Mouse (Mus musculus) right cerebral cortex, postnatal 14 days (tissue): Measurements from ENCODE around the gene Zbtb9.

Source experiments
- DNase-seq: peaks from one replicate; pipeline ENCODE4 v3.0.0; 2022

Zbtb9 gene

DNA sequence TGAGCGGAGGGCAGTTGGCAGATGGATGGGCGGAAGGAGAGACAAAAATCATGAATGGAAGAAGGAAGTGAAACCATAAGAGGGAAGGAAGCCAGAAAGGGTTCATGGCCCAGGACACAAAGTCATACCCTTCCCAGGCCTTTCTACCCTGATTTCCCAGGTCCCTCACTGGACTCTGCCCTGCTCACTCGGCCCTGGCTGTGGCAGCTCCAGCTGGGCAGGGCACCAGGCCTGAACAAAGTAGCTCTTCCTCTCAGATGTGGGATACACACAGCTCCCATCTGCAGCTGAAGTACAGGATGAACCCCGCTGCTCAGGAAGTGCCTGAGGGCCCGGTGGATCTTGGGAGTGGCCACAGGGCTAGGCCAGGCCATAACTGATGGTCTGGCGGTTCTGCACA, 69.9 kb downstream of the Zbtb9 start:
- no peak for DNase-seq

DNA sequence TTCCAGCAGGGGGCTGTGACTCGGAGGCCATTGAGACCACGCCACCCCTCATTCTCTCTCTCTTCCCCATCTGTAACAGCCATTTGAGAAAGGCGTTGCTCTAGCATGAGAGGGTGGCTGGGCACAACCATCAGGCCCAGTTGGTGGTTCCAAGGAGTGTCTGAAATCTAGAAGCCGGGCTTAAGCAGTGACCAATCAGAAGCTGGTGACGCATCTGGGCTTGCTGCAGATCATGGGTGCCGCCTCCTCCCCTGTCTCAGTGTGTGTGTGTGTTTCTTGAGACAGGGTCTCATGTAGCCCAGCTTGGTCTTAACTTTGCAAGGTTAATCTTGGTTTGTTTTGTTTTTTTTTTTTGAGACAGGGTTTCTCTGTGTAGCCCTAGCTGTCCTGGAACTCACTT, 72.2 kb downstream of the Zbtb9 start:
- DNase-seq = no peak

DNA sequence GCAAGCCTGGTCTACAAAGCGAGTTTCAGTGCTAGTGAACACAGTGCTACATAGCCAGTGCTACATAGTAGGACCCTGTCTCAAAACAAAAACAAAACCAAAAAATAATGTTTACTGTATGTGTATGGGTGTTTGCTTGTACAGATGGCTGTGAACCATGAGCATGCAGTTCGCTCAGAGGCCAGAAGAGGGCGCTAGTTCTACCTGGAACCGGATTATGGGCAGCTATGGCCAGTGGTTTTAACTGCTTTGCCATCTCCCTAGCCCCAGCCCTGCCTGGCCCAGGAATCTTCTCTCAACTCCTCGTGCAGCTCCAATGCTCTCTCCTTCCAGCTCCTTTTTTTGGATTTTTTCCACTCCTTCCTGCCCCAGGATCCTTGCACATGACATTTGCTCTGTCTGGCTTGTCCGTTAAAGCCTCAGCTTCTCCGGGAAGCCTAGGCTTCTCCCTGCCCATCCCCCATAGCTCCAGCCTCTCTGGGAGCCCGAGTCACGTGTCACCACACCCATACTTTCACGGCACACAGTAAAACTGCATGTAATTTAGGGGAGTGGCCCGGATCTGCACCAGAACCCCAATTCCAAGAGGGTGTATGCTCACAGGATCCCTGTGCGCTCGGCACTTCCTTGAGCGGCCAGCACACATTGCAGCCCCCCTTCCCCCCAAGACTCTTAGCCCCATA, 74.9 kb downstream of the Zbtb9 start:
- DNase-seq = no peak

DNA sequence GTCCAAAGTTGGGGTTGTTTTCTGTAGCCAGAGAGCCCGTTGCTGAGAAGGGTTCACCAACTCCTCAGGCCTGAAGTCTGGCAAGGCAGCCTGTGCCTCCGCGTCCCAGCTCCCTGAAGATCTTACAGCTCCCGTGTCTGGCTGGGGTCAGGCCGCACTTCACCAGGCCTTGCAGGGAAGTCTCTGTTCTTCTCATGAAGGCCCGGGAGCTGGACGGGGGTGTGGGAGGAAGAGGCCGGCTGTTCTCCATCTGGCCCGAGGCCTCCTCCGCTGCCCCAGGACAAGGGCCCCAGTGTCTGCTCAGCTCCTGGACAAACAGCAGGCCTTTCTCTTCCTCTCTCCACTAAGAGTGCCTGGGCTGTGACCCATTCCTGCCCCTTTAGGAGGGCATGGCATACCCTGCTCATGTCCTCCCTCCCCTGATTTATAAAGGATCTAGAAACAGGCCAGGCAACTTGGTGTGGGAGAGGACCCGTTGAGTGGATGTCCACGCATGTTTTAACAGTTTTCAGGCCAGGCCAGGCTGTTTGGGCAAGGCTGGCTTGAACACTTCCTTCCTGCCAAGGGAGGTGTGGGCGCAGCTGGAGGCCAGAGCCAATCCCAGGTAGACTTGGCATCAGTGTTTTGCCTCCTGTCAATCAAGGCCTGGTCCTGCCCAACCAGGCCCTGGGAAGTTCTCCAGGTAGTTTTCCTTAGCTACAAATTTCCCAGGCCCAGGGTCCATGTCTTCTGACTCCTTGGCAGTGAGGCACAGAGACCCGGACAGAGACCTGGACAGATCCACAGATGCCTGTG, 75.7 kb downstream of the Zbtb9 start:
- peak; percentile 37 for DNase-seq

DNA sequence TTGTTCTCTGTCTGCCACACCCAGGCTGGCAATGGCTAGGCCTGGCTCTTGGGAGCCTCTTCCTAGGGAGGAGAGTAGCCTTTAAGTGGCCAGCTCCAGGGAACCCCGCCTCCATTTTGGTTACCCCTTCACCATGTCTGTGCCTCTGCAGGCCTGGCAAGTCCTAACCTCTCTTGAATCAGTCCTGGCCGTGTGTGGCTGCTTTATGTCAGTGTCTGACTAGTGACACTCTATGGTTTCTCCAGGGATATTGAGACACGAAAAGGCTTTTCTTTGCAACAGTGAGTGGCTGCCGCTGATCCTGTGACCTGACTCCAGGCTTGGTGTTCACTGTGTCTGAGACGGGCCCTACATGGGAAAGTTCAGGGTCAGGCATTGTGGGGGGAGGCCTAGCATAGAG, 77.9 kb downstream of the Zbtb9 start:
- no peak for DNase-seq

DNA sequence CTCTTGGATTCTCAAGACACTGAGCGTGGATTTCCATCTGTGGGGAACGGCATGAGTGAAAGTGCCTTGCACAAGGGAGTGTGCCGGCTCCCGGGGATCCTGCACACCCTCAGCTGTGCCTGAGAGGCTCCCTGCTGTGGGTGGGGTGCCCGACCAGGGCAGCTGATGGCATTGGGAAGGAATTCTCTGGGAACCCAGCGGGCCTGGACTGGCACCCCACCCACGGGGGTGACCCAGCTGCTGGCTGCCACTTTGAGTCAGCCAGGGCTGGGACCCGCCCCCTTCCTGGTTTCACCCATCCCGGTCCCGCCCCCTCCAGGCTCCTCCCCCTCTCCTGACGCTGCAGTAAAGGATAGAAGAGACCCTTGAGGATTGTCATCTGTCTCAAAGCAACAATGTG, 78.5 kb downstream of the Zbtb9 start:
- DNase-seq = no peak

DNA sequence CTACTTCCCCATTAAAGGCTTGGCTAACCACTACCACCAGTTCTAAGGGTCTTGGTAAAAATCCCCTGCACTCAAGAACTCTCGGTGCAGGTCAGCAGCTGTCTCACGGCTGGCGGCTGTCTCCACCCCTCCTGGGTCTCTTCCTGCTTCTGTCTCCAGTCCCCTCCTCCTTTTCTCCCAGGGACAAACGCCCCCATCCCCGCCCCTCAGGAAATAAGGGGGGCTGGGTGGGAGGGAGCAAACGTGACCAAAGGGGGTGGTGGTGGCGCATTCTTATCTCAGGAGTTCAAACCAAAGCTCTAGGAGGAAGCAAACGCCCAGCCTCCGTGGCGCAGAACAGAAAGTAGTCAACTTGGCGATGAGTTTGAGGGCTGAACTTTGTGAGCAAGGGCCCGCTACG, 83.2 kb downstream of the Zbtb9 start:
- no peak for DNase-seq

DNA sequence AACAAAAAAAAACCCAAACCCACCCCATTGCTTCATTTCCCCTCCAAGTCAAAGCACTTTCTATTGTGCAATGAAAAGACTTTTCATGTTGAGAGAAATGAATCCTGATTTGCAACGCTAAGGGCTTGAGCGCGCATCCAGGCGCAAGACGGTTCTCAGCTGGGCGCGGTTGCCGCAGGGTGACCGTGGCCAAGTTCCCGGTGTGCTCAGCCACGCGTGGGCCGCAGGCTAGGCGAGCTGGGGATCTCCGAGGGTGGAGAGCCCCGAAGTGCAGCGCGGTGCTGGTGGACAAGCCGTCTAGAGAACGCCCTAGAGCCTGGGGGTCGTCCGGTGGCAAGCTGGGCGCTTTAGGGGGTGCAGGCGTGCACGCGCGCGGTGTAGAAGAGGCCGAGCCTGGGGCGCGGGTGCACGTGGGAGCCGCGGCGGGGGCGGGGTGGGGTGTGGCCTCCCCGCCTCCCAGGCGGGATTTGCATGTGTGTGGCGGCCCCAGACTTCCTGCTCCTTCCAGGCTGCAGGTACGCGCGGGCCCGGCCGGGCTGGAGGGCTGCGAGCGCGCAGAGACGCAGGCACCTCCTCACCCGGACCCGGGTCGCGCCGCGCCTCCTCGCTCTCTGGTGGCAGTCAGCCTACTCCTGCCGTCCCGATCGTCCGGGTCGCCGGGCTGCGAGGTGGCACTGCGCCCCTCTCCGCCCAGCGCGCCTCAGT, 84.0 kb downstream of the Zbtb9 start, which contains the start of gene Itpr3:
TSS of gene Itpr3 (plus strand) at position 493 of the 705 bp plus-strand sequence.
- no peak for DNase-seq

DNA sequence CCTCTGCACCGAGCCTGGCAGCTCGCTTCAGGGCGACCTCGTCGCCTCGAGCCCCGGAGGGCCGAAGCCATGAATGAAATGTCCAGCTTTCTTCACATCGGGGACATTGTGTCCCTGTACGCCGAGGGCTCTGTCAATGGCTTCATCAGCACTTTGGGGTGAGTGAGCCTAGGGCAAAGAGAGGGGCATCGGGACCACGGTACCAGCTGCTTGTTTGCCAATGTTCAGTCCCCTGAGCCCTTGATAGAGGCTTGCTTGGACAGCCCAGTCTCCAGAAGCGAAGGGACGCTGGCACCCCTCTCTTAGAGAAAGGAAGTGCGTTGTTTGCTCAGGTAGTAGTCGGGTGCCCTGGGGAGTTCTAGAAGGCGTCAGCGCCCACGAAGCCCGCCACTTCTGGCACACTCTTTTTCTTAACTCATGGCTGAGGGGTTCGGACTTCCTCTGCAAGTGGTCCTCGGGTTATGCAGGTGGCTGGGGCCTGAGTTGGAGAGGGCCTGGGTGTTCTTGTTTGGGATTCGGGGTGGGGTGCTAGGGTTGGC, 84.6 kb downstream of the Zbtb9 start:
- DNase-seq = no peak
